Mouse (Mus musculus): Measurements from ENCODE around the gene Usp17lc.
"Not testable (repeated sequence)": the region's sequence is repeated elsewhere in the genome, so short reads cannot be mapped to it uniquely, and the experiment has no call there.

GRCm38 (mm10) chr7:103406521-103407055 is 8.3 kb upstream of the Usp17lc start:
- not testable (repeated sequence) for TF ChIP-seq CTCF (IDR thresholded peaks at IDR 0.05; ENCODE audit: borderline replicate concordance, insufficient read depth, low read depth, low read length); POLR2A (IDR thresholded peaks at IDR 0.05; ENCODE audit: borderline replicate concordance, insufficient read depth, low read length)

Data from cerebellum, adult 2 months (tissue).